Mouse (Mus musculus) neural tube, embryonic 14.5 days (tissue): ENCODE results near the gene Churc1. TPM values are rescaled to one million over a fixed set of nuclear protein-coding genes. Genes with fewer than 3 reads are reported as not detected.

Experiments
- ATAC-seq: fragments of 200-750 bp; cut with Nextera tagmentation; 2 replicates; pipeline ENCODE4 v1.8.0; 2017; ENCODE audit warnings: low read depth, mild to moderate bottlenecking, moderate TSS enrichment, moderate library complexity
- H3K27ac ChIP-seq: fragments of 300-500 bp; sonication (generic); 2 replicates; pipeline ENCODE4 v1.5.1; 2014; ENCODE audit warnings: low read depth, mild to moderate bottlenecking, control low read depth, low read length, moderate library complexity, mixed read lengths
- H3K27me3 ChIP-seq: fragments of 300-500 bp; sonication (generic); 2 replicates; pipeline ENCODE4 v1.6.1; 2014; ENCODE audit warnings: low read length; ENCODE audit not compliant: control insufficient read depth, insufficient read depth
- H3K36me3 ChIP-seq: fragments of 300-500 bp; sonication (generic); 2 replicates; pipeline ENCODE4 v1.6.1; 2014; ENCODE audit warnings: low read length, mixed read lengths; ENCODE audit not compliant: control insufficient read depth, insufficient read depth
- H3K4me1 ChIP-seq: fragments of 300-500 bp; sonication (generic); 2 replicates; pipeline ENCODE4 v1.6.1; 2014; ENCODE audit warnings: low read length; ENCODE audit not compliant: control insufficient read depth, insufficient read depth
- H3K4me2 ChIP-seq: fragments of 300-500 bp; sonication (generic); 2 replicates; pipeline ENCODE4 v1.6.1; 2014; ENCODE audit warnings: mild to moderate bottlenecking, low read depth, low read length, control low read depth
- H3K4me3 ChIP-seq: fragments of 300-500 bp; sonication (generic); 2 replicates; pipeline ENCODE4 v1.5.1; 2014; ENCODE audit warnings: low read depth, low read length, control low read depth, mixed read lengths
- H3K9ac ChIP-seq: fragments of 300-500 bp; sonication (generic); replicated peaks from 2 replicates; pipeline ENCODE4 v1.6.1; 2014; ENCODE audit warnings: low read depth, mild to moderate bottlenecking, control low read depth, low read length, mixed read lengths
- H3K9me3 ChIP-seq: fragments of 300-500 bp; sonication (generic); 2 replicates; pipeline ENCODE4 v1.6.1; 2016; ENCODE audit warnings: low read length; ENCODE audit not compliant: control insufficient read depth
- WGBS: fragments of 180-500 bp; shearing (Covaris S2); extraction: QIAGEN DNeasy Blood & Tissue Kit; methylation state at CpG from one replicate; pipeline ENCODE4 v1.1.7; 2014; 5-methylcytosine and 5-hydroxymethylcytosine counted together
- polyA plus RNA-seq: library from polyadenylated mRNA; unstranded; fragments of >200 nt; fragmentation: Nextera tagmentation; extraction: Ambion mirVana; gene quantifications from 2 replicates; pipeline ENCODE4 v1.2.1, GENCODE M21; 2014

Gene Churc1
- polyA plus RNA-seq, result 150 and 179 TPM in 2 replicates

DNA sequence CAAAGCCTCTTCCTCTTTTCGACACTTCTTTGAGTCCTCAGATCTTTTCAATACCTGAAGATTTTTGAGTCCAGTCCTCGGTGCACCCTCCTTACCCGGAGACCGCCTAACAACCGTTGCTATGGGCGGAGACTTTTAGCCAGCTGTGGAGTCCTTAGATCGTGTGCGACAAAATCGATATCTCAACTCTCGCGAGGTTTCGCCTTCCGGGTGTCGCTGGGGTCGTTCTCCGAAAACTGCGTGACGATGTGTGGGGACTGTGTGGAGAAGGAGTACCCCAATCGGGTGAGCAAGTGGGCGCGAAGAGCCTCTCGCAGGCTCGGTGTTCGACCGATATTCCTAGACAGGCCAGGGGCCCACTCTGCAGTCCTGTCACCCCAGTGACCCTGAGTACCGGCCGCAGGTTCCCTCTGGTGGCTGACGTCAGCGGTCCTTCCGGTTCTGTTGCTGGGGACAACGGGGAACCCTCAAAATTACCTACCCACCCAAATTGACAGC is at the start of gene Churc1, which contains the start of gene Fntb:
TSS of gene Churc1 (plus strand) at position 185 of the 498 bp plus-strand sequence.
TSS of gene Fntb (plus strand) at position 236 of the 498 bp plus-strand sequence.
- Histone ChIP-seq H3K36me3 (no peaks in the 10 kb centered on the region), H3K4me3 (peak within 1 kb of the TSS; percentile 47), H3K27ac (peak within 1 kb of the TSS; percentile 79), H3K9ac (peak within 1 kb of the TSS; percentile 72), H3K4me1 (no peaks in the 10 kb centered on the region), H3K9me3 (no peaks in the 10 kb centered on the region), H3K4me2 (peak within 1 kb of the TSS; percentile 56), H3K27me3 (no peaks in the 10 kb centered on the region)
- WGBS, result under 1% methylated on average over 31 of the region's 31 CpGs
- peak; percentile 98 for ATAC-seq

DNA sequence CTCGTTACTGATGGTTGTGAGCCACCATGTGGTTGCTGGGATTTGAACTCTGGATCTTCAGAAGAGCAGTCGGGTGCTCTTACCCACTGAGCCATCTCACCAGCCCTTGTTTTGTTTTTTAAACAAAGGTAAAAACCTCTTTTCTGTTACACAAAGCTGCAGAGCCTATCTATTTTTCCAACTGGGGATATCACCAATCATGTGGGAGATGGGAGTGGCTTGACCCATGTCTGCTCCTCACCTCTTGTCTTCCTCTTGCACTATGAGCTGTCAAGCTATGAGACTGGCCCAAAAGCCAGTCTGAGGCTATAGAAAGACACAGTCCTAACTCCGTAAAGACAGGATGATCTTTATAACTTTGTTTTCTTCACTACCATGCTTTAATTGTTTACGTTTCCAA is 47.0 kb upstream of the Churc1 start:
- H3K4me3 ChIP-seq, result no peak overlapping the region
- H3K27me3 ChIP-seq, result no peaks in the 10 kb centered on the region
- H3K4me2 ChIP-seq, result no peak overlapping the region
- no peaks in the 10 kb centered on the region for H3K9me3 ChIP-seq
- no peak overlapping the region for H3K9ac ChIP-seq
- WGBS, result 82% methylated on average over 4 of the region's 4 CpGs
- H3K27ac ChIP-seq, result no peak overlapping the region
- no peaks in the 10 kb centered on the region for H3K36me3 ChIP-seq
- no peak for ATAC-seq
- no peaks in the 10 kb centered on the region for H3K4me1 ChIP-seq

DNA sequence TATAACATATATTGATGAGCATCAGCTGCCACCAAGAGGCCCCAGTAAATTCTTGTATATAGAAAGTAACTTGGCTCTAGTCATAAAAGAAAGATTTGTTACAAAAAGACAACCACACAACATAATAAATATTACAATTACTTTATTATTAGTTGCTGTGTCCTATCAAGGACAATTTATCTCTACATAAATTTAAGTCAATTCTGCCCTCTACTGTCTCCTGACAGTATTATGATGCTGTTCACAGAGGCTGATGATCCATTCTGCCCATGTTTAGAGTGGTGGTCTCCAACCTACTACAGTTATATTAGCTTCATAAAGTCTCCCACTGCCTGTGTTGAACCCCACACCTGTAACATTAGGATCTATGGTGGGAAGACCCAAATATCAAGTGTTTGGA is 44.8 kb upstream of the Churc1 start:
- Histone ChIP-seq H3K27me3 (no peaks in the 10 kb centered on the region), H3K4me3 (no peak overlapping the region), H3K9me3 (no peaks in the 10 kb centered on the region), H3K9ac (no peak overlapping the region), H3K36me3 (no peaks in the 10 kb centered on the region), H3K27ac (no peak overlapping the region), H3K4me2 (no peak overlapping the region), H3K4me1 (no peaks in the 10 kb centered on the region)
- ATAC-seq, result no peak

DNA sequence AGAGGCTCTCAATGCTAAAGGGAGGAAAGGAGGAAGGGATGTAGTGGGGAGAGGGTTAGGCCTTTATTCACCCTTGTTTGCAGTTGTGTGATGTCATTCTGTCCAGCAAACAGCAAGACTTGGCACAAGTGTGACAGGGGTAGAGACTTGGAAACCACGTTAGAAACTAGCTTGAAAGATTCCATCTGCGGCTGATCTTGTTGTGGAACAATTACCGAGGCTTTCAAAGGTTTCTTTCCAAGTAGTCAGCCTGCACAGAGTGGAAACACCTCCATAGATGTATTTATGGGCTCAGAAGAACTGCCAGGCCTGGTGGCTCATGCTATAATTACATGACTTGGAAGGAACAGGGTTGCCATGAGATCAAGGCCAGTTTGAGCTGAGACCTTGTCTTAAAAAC is 43.3 kb upstream of the Churc1 start:
- no peak overlapping the region for H3K4me3 ChIP-seq
- 79% methylated on average over 3 of the region's 3 CpGs for WGBS
- no peak overlapping the region for H3K4me2 ChIP-seq
- H3K4me1 ChIP-seq, result no peaks in the 10 kb centered on the region
- no peaks in the 10 kb centered on the region for H3K27me3 ChIP-seq
- no peak overlapping the region for H3K27ac ChIP-seq
- no peaks in the 10 kb centered on the region for H3K36me3 ChIP-seq
- no peak for ATAC-seq
- no peak overlapping the region for H3K9ac ChIP-seq
- no peaks in the 10 kb centered on the region for H3K9me3 ChIP-seq

DNA sequence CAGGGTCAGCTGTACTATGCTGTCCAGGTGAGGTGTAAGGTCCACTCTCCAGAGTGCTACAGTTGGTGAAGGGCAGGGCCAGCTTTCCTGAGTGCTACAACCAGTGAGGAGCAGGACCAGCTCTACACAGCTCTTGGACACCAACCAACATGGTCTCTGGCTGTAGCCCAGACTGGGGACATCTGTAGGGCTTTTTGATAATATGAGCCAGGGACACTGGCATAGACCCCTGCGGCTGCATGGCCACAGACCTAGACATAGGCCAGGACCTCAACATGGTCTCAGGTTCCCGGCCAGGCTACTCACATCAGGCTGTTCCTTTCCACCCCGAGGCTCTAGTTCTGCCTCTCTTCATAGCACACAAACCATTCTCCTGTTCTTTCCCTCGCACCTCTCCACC is 37.4 kb upstream of the Churc1 start:
- Histone ChIP-seq H3K9me3 (no peaks in the 10 kb centered on the region), H3K27ac (no peak overlapping the region), H3K4me1 (no peaks in the 10 kb centered on the region), H3K4me2 (no peak overlapping the region), H3K9ac (no peak overlapping the region), H3K4me3 (no peak overlapping the region), H3K27me3 (no peaks in the 10 kb centered on the region), H3K36me3 (no peaks in the 10 kb centered on the region)
- no peak for ATAC-seq
- WGBS, result 87% methylated on average over 4 of the region's 4 CpGs

DNA sequence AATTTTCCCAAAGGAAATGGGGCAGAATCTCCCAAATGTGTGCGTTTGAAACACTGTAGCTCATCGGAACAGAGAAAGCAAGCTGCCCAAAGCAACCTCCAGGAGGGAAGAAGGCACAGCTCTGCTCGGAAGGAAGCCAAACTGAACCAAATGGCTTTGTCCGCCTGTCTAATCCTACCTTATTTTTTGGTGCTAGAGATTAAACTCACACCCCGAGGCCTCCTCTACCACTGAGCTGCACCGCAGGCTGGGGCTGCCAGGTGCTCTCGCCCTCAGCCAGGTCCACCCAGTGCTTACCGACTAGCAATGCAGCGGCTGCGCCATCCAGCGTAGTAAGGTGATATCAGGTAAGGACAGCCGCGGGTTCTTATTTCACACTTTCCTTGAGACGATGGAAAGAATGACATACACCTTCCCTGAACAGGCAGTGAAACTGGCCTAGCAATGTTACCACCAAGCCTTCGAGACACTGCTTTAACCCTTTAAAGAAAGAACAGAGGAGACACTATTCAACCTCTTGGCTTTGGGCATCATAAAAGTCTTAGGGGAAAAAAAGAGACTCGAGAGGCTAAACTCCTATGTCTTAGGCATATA is 14.4 kb upstream of the Churc1 start:
- no peak overlapping the region for H3K27ac ChIP-seq
- no peaks in the 10 kb centered on the region for H3K36me3 ChIP-seq
- no peaks in the 10 kb centered on the region for H3K9me3 ChIP-seq
- H3K4me3 ChIP-seq, result no peak overlapping the region
- H3K4me2 ChIP-seq, result no peak overlapping the region
- no peak overlapping the region for H3K9ac ChIP-seq
- no peaks in the 10 kb centered on the region for H3K27me3 ChIP-seq
- 74% methylated on average over 16 of the region's 16 CpGs for WGBS
- no peaks in the 10 kb centered on the region for H3K4me1 ChIP-seq
- no peak for ATAC-seq

DNA sequence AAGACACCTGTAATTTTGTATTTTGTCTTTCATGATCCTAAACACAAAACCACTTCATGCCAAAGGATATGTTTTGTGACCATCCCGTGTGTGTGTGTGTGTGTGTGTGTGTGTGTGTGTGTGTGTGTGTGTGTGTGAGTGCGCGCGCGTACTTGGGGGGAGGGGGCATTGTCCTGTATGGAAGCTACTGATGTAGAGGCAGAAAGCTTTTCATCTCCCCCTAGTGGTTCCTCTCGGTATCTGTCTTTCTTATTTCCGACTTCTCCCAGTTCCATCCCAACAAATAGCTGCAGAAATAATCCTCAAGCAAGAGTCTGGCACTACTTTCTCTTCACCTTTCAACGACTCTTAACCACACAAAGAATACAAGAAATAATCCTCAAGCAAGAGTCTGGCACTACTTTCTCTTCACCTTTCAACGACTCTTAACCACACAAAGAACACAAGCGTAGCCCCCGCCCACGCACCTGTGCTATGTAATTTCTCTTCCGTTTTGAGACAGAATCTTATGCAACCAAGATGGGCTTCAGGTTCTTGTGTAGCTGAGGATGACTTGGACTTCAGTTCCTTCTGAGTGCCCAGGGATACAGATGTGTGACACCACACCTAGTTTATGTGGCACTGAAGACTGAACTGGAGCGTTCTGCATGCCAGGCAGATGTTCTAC is 12.6 kb upstream of the Churc1 start:
- WGBS, result 53% methylated on average over 11 of the region's 14 CpGs
- H3K27me3 ChIP-seq, result no peaks in the 10 kb centered on the region

DNA sequence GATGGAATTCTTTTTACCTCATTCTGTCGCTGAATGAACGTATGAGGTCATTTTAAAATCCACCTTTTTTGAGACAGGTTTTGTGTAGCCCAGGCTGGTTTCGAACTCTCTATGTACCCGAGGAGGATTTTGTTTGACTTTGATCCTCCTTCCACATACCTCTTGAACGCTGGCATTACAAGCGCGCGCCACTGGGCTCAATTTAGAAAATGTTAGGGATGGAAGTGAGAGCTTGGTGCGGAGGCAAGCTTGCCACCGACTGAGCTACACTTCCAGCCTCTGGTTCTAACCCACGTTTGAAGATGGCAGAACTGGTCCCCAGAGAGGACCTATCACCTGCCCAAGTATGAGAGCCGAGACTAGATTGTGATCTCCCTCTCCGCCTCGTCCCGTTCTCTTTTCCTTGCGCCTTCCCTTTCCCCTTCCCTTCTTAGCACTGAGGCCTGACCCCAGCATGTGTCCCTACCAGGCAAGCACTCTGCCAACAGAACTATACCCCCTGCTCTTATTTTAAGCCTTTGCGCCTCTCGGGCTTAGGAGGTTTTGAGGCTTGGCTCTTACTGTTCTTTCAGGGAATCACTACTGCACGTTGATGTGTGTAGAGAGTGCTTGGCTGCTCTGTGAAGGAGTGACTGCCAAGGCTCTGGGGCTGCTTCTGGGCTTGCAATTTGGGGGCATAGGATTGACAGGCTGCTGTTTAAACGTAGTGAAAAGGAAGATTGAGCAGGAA is 728 bp downstream of the Churc1 start:
- Histone ChIP-seq H3K4me2 (peak overlapping the region; percentile 56), H3K9me3 (no peaks in the 10 kb centered on the region), H3K4me1 (no peaks in the 10 kb centered on the region), H3K27ac (peak overlapping the region; percentile 79), H3K36me3 (no peaks in the 10 kb centered on the region), H3K4me3 (peak overlapping the region; percentile 47), H3K27me3 (no peaks in the 10 kb centered on the region), H3K9ac (peak overlapping the region; percentile 72)
- peak; percentile 19 for ATAC-seq
- WGBS, result 32% methylated on average over 20 of the region's 20 CpGs

More for the DNA sequence above, 12.6 kb upstream of the Churc1 start:
- 0 out of 2 replicates have a peak, but pooled peaks have one; percentile 51 for ATAC-seq
- Histone ChIP-seq H3K4me2 (no peak overlapping the region), H3K4me3 (no peak overlapping the region), H3K27ac (no peak overlapping the region), H3K9me3 (no peaks in the 10 kb centered on the region), H3K4me1 (no peaks in the 10 kb centered on the region), H3K36me3 (no peaks in the 10 kb centered on the region), H3K9ac (no peak overlapping the region)
